Mouse (Mus musculus) forelimb bud, embryonic 11.5 days (tissue): ENCODE data around the gene Pax6.

ENCODE experiments used
- DNase-seq: peaks from one replicate; pipeline ENCODE4 v3.0.0-alpha.2; 2012; ENCODE audit warnings: low read depth, low spot score

Gene Pax6

GRCm38 (mm10) chr2:105671116-105671797 lies 2.6 kb downstream of the Pax6 start:
- DNase-seq, result no peak

DNA sequence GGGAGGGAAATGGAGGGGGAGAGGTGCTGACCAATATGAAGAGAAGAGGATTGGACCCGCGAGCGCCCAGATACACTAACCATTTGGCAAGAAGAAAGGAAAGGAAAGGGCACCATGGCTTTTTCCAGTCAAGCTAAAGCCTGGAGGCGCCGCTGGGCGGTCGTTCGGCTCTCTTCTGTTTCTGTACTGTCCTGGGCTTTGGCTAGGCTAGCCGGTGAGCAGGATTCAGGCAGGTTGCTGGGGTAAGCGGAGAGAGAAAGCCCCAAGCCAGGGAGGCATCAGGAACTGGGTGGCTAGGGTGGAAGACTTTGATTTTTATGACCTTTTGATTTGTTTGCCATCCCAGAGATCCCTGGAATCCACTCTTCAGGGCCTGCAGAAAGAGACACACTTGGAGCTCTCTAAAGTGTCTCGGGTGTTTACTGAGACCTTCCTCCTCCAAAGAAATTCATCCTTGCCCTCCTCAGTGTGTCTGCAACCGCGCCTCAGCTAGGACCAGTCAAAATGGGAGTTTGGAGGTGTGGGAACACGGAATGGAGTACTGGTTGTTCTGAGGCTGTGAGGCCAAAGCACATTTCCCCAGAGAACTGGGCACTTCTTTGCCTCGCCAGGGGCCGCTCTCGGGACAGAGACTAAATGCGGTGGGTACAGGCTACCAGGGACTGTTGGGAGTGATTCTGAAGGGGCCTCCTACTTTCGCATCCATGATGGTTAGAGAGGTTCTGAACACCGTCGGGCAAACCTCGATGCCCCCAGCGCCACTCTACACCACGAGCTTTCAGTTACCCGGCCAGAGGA lies 3.3 kb downstream of the Pax6 start:
- no peak for DNase-seq

- no peak for DNase-seq
Observed at GRCm38 (mm10) chr2:105672596-105672960, 3.9 kb downstream of the Pax6 start.

DNA sequence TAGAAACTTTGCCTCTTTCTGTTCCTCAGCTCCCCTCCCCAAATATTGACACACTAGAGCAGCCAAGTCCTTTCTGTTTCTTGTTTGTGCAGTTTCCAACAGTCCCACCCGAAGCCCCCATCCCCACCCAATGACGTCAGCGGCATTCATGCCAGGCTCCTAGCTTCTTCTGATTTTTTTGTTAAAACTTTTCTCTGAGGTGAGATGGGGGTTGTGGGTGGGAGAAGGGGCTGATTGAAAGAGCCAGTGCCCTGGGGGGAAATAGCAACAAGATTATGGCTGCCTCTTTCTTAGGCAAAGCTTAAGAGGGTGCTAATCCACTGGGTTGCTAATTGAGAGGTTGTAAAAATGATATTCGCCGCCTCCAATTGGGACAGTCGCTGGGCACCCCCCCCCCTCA lies 4.4 kb downstream of the Pax6 start:
- DNase-seq, result no peak

- no peak for DNase-seq
Observed at GRCm38 (mm10) chr2:105673631-105674060, 4.9 kb downstream of the Pax6 start.

- DNase-seq, result no peak
Observed at GRCm38 (mm10) chr2:105674061-105674874, 5.6 kb downstream of the Pax6 start.

DNA sequence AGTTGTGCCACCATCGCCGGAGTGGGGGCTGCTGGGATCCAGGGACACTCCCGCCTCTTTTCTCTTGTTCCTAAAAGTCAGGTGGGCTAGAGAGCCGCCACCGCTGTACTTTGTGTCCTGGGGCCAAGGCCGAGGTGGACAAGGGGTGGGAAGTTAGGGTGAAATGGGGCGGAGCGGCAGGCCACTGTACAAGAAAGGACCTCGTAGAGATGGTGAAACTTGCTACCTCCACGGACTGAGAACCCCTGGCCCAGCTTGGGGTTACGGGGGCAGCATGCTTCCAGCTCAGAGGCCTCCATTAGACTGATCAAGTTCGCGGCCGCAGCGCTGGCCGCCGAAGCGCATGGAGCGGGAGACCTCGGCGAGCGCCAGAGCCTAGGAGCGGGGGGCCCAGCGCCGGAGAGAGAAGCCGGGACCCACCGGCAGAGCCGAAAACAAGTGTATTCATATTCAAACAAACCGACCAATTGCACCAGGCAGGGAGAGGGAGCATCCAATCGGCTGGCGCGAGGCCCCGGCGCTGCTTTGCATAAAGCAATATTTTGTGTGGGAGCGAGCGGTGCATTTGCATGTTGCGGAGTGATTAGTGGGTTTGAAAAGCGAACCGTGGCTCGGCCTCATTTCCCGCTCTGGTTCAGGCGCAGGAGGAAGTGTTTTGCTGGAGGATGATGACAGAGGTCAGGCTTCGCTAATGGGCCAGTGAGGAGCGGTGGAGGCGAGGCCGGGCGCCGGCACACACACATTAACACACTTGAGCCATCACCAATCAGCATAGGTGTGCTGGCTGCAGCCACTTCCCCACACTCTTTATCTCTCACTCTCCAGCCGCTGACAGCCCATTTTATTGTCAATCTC lies 6.4 kb downstream of the Pax6 start:
- no peak for DNase-seq

GRCm38 (mm10) chr2:105675730-105676079 lies 7.0 kb downstream of the Pax6 start:
- DNase-seq, result no peak

DNA sequence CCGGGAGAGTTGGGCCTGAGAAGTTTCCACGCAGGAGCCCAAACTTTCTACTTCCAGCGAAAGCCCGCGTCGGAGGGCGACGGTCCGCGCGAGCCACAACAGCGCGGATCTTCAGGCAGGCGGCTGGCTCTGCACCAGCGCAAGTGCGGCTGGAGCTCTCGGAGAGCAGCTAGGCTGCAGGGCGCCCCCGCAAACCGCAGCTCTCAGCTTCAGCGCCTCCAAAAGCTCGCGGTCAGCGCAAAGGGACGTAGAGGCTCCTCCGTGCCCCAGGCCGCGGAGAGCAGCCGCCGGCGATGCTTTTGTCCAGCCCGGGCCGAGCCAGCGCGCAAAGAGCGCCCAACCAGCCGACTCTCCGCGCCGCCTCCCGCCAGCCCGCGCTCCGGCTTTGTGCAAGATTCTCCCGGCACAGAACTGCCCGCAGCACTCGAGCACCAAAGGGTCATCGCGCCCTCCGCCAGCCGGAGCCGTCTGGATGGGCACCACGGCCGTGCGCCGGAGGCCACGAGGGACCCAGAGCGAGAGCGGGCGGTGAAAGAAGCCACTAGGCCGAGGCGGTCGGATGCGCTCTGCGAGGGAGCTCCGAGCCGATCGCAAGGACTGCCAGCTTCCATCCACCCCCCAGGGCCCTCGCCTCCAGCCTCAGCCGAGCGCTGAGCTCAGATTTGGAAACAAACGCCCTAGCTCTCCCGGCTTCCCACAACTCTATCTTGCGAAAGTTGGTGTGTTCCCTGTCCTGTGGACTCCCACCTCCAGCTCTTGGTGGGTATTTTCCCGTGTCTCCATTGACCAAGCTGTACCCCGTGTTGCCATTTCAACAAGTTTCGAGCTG lies 7.6 kb downstream of the Pax6 start:
- no peak for DNase-seq

DNA sequence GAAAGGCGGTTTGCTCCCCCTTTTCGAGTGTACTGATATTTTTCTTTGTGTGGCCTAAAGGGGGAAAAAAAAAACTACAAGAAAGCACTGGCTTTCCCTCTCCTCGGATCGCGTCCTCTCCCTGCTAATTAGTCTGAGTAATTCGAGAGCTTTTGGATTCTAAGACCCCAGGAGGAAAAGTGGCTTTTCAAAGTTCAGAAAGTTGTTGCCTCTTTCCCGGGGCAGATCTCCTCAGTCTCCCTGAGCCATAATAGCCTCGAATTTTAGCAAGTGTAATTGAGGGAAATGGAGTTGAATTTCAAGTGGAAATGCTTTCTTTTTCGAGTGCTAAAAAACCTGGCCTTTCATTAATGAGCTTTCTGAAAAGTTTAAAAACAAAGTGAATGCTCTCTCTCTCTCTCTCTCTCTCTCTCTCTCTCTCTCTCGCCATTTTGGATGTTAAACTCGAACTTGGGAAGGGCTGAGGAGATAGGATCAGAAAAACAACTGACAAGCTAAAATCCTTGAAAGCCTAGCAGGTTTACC lies 8.3 kb downstream of the Pax6 start:
- DNase-seq, result no peak

- no peak for DNase-seq
Observed at GRCm38 (mm10) chr2:105677434-105678105, 8.9 kb downstream of the Pax6 start.

DNA sequence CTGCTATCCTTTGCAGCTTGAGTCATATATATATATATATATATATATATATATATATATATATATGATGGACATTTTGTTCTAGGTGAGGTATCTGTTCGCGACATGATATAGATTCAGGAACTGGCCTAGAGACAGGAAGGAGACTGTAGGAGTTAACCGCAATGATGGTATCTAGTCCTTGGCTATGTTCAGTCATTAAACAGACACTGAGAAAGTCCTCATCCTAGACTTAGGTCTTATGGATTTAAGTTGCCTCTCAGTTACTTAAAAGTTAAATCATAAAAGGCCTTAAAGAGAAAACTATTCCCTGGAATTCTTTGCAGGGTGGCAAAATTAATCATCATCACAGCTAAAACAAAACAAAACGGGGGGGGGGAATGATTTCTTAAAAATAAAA lies 9.6 kb downstream of the Pax6 start:
- DNase-seq, result no peak

DNA sequence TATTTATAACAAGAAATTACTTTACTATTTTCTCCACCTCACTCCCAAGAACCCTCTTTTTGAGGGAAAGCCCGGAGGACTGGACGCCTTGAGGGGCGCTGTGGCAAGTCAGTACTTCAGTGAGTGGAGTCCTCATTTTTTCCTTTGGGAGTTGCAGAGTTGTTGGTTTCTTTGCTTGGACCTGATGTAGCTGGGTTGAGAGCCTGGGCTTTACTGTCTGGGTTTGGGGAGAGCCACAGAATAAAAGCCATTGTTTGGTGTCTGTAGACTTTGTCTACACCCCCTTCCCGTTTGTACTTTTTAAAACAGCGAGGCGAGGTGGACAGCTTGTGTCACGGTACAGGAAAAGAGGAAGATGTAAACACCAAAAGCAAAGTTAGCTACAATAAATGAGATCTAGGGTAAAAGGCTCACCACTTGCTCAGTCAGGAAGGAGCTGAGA lies 10.2 kb downstream of the Pax6 start:
- DNase-seq, result no peak

GRCm38 (mm10) chr2:105679331-105679730 lies 10.6 kb downstream of the Pax6 start:
- DNase-seq, result no peak

DNA sequence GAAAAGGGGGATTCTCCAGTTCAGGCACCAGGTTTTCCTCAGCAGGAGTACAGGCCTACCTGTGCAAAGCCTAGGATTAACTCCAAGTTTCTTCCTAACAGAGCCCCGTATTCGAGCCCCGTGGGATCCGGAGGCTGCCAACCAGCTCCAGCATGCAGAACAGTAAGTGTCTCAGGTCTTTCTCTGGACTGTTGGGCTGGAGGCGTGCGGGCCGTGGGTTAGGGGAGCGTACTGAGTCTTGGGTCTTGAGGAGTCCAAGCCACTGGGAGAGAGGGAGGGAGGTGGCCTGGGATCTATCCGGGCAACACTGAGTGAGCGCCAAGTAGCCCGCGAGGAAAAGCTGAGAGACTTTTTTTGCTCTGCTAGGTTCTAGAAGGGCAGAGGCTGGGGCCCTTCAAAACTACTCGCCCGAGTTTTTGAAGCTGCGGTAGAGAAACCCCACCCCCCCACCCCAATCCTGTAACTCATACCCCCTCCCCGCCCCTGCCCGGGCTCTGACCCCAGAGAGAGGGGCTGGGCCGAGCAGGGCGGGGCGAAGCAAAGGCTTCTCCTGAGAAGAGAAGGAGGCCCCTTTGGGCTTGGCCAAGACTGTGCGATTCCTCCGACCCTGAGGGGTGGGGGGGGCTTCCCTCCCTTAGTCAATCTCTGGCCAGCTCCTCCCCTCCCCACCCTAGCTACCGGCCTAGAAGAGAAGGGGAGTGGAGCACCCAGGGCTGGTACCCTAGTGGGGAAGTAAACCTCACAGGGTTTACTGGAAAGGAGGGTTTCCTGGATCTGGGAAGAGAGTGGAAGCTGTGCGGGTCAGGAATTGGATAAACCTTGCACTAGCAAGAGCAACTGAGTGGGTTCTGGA lies 11.7 kb downstream of the Pax6 start:
- DNase-seq, result no peak

GRCm38 (mm10) chr2:105680999-105681710 lies 12.5 kb downstream of the Pax6 start:
- DNase-seq, result no peak

GRCm38 (mm10) chr2:105682011-105682501 lies 13.4 kb downstream of the Pax6 start:
- no peak for DNase-seq
